Mouse (Mus musculus) 3T3-L1 (cell line): ENCODE data around the gene Rbm4b.
"Not testable (repeated sequence)": the region's sequence is repeated elsewhere in the genome, so short reads cannot be mapped to it uniquely, and the experiment has no call there.

Experiments
- DNase-seq: peaks from one replicate; pipeline ENCODE4 v3.0.0-alpha.2; 2015; ENCODE audit warnings: low read depth, low spot score

Rbm4b gene

DNA sequence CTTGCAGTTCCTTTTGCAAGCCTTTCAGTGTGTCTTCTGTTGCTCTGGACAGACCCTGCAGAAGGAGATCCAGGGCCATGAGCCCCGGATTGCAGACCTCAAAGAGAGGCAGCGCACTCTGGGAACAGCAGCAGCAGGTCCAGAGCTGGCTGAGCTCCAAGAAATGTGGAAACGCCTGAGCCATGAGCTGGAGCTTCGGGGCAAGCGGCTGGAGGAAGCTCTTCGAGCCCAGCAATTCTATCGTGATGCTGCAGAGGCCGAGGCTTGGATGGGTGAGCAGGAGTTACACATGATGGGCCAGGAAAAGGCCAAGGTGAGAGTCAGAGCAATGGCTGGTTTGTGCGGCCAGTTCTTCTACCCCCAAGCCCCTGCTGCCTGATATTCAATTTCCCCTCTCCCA lies 11.2 kb upstream of the Rbm4b start:
- peak; percentile 53 for DNase-seq

- no peak for DNase-seq
These were observed 10.6 kb upstream of the Rbm4b start for GRCm38 (mm10) chr19:4745681-4746080.

- no peak for DNase-seq
These were observed 9.7 kb upstream of the Rbm4b start for GRCm38 (mm10) chr19:4746611-4747010.

DNA sequence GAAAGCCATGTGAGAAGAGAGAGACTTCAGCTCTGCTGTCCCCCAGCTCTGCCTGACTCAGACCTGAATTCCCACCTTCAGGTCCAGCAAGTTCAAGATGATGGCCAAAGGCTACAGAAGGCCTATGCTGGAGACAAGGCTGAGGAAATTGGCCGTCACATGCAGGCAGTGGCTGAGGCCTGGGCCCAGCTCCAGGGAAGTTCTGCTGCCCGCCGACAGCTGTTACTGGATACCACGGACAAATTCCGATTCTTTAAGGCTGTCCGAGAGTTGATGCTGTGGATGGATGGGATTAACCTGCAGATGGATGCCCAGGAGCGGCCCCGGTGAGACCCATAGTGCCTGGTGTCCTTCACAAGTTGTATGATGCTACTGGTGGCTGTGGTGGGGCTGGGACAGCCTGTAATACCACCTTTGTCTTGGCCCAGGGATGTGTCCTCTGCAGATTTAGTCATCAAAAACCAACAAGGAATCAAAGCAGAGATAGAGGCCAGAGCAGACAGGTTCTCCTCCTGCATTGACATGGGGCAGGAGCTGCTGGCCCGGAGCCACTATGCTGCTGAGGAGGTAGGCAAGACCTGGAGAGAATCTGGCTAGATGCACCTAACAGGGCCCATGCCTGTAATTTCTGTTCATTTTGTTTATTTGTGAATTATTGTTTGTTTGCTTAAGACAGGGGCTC lies 8.5 kb upstream of the Rbm4b start:
- DNase-seq, result no peak

GRCm38 (mm10) chr19:4748493-4748892 lies 7.8 kb upstream of the Rbm4b start:
- no peak for DNase-seq

GRCm38 (mm10) chr19:4749975-4750374 lies 6.3 kb upstream of the Rbm4b start:
- DNase-seq, result no peak

DNA sequence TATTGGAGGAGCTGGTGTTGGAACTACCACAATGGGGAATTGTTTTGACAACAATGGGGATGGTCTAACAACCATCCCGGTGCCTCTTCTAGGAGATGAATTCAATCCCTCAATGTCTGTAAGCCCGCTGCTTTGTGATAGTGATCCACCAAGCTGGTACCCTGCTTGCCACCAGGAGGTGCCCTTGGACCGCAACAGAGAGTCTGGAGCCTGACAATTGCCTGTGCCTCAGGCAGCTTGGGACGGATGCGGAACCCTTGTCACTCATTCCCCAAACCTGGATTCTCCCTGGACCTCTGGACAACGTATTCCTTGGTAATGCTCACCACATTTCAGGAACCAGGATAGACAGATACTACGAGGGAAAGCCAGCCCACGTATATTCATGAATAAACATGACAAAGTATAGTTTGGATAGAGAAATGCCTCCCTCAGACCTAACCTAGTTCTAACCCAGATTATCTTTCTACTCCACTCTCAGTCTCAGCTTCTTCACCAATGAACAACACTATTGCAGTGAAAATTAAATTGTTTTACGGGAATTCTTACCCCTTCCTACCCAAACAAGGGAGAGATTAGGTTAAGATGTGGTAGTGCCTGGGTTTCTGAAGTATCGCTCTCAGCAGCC lies 618 bp upstream of the Rbm4b start:
- peak; percentile 97 for DNase-seq

- DNase-seq, result no peak
These were observed 624 bp downstream of the Rbm4b start for GRCm38 (mm10) chr19:4756921-4757320.

GRCm38 (mm10) chr19:4760544-4760943 lies 4.2 kb downstream of the Rbm4b start:
- not testable (repeated sequence) for DNase-seq

DNA sequence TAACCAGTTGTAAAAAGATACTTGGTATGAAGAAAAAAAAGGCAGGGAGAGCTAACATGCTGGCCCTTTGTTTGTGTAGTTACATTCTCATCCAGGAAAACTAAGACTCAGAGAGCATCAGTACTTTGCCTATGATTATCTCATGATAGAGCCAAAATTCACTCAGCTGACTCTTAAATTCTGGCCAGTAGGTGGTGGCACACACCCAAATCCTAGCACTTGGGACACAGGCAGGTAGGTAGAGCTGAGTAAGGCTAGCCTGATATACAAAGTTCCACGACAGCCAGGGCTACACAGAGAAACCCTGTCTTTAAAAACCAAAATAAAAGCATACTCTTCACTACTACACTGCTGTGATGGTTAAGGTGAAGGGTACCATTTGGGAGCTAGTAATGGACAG lies 6.6 kb downstream of the Rbm4b start:
- DNase-seq, result peak; percentile 50

- no peak for DNase-seq
These were observed 11.3 kb downstream of the Rbm4b start for GRCm38 (mm10) chr19:4767507-4768148.

- DNase-seq, result no peak
These were observed 16.5 kb downstream of the Rbm4b start for GRCm38 (mm10) chr19:4772785-4773184.

DNA sequence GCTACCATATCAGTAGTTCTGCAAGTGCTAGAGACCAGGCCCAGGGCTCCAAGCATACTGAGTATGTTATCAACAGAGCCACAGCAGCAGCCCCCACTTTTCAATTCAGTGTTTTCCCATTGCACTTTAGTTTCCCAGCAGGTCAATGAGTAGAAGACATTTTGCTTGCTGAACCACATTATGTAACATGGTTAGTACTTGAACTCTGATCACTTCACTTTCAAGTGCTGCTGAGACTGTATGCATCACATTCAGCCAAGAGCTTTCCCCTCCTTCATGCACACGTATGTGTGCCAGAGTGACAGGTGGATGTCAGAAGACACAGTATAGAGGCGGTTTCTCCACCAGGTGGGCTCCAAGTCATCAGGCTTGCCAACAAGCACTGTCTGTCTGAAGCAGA lies 26.6 kb downstream of the Rbm4b start:
- DNase-seq, result no peak

- DNase-seq, result no peak
These were observed 28.9 kb downstream of the Rbm4b start for GRCm38 (mm10) chr19:4785206-4785605.

- DNase-seq, result no peak
These were observed 30.0 kb downstream of the Rbm4b start for GRCm38 (mm10) chr19:4786313-4786712.

- DNase-seq, result peak; percentile 77
These were observed 37.1 kb downstream of the Rbm4b start for GRCm38 (mm10) chr19:4793281-4793830.

GRCm38 (mm10) chr19:4793831-4794422 lies 37.6 kb downstream of the Rbm4b start, which contains the start of gene Rbm4:
Gene Rbm4 (minus strand): TSS chr19:4793901.
- peak; percentile 100 for DNase-seq

- no peak for DNase-seq
These were observed 39.6 kb downstream of the Rbm4b start for GRCm38 (mm10) chr19:4795929-4796328.

GRCm38 (mm10) chr19:4797846-4798245 lies 41.5 kb downstream of the Rbm4b start:
- no peak for DNase-seq

- no peak for DNase-seq
These were observed 42.8 kb downstream of the Rbm4b start for GRCm38 (mm10) chr19:4799083-4799482.

DNA sequence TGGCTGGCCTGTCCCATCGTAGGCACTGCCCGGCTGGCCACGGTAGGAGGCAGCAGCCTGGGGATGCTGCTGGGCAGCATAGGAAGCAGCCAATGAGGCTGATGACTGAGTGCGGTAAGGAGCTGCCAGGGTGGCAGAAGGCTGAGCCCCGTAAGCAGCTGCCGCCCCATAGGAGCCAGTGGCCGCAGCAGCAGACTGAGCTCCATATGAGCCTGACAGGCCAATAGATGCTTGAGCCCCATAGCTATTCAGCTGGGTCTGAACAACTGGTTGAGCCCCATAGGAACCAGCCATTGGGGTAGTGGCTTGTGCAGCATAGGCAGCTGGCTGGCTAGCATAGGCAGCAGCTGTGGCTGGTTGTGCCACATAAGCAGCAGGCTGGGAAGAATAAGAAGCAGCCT lies 46.4 kb downstream of the Rbm4b start:
- DNase-seq, result no peak

- DNase-seq, result no peak
These were observed 47.0 kb downstream of the Rbm4b start for GRCm38 (mm10) chr19:4803283-4803682.
